Mouse (Mus musculus): ENCODE measurements at regions not wholly inside any gene's neighbourhood (a gene's known extent, or its start where the extent isn't known, plus 50 kb on each side); places are given as distances from the start of the nearest gene placed in this dataset.

DNA sequence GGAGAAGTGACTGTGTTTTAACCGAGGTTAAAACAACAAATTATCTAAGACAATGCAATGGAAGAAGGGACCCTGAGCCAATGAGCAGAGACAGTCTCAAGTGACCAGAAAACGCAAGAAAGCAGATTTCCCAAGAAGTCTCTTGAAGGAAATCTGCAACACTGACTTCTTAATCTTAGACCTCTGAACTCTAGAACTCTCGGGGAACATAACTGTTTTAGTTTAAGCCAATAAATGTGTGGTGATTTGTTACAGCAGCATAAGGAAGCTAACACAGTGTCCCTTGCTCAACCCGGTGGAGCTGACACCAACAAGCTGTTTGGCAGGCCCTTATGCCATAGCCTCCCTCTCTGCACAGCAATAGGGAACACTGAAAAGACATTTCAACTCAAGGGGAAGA, 69.0 kb upstream of the Actbl2 start:
- no peak for DNase-seq (ENCODE audit: extremely low read depth)
- Histone ChIP-seq H3K9ac (ENCODE audit: insufficient read depth, low read depth) (no peak overlapping the region), H3K27me3 (replicated peaks) (no peaks in the 10 kb centered on the region), H3K27ac (ENCODE audit: insufficient read depth, low read depth) (no peak overlapping the region), H3K4me1 (ENCODE audit: control insufficient read depth in 1 of 2, insufficient read depth in 2 of 2) (peaks cover 2 to 12% of the 10 kb centered on the region in 2 experiments; a peak in 2 of 4 replicates), H3K79me2 (replicated peaks; ENCODE audit: control insufficient read depth, extremely low read depth, insufficient read depth, poor library complexity, severe bottlenecking) (no peaks in the 10 kb centered on the region), H3K36me3 (replicated peaks in 1 of 2; ENCODE audit: control insufficient read depth in 1 of 2, insufficient read depth in 1 of 2, low read length in 1 of 2) (no peaks in the 10 kb centered on the region), H3K9me3 (replicated peaks; ENCODE audit: low read length) (no peaks in the 10 kb centered on the region), H3K4me3 (replicated peaks in 1 of 3; ENCODE audit: low read depth in 2 of 3, low read length in 2 of 3, poor library complexity in 1 of 3) (no peak overlapping the region), H3K4me2 (ENCODE audit: insufficient read depth, low read depth, poor library complexity, severe bottlenecking) (no peak overlapping the region)
- no peak for TF ChIP-seq ELF1 (IDR thresholded peaks at IDR 0.05; ENCODE audit: low read depth, low read length)
- no peak for TF ChIP-seq JUND (conservative IDR thresholded peaks at IDR 0.05; ENCODE audit: low read depth, low read length)
- TF ChIP-seq RAD21 (IDR thresholded peaks at IDR 0.05; ENCODE audit: low read depth, low read length), result no peak
- TF ChIP-seq PAX5 (IDR thresholded peaks at IDR 0.05; ENCODE audit: low read length), result no peak
- no peak for TF ChIP-seq KAT2A (IDR thresholded peaks at IDR 0.05; ENCODE audit: insufficient replicate concordance, low read length)
- no peak for TF ChIP-seq ETS1 (conservative IDR thresholded peaks at IDR 0.05; ENCODE audit: low read depth, low read length)
- no peak for TF ChIP-seq NRF1 (IDR thresholded peaks at IDR 0.05; ENCODE audit: low read depth, low read length)
- no peak for TF ChIP-seq EP300 (IDR thresholded peaks at IDR 0.05; ENCODE audit: low read length)
- no peak for TF ChIP-seq MAX (IDR thresholded peaks at IDR 0.05; ENCODE audit: low read length)
- no peak for TF ChIP-seq POLR2AphosphoS2 (IDR thresholded peaks at IDR 0.05; ENCODE audit: low read depth, low read length)
- in situ Hi-C loops (cut with MboI; ENCODE audit: low pct_ligation_motif_present, low pct_unique_long_range_greater_than_20kb, low sequenced_read_pairs) (no loop called here), dilution Hi-C loops (cut with MboI; ENCODE audit: extremely low pct_ligation_motif_present, extremely low pct_unique_long_range_greater_than_20kb, low sequenced_read_pairs) (no loop called here)

DNA sequence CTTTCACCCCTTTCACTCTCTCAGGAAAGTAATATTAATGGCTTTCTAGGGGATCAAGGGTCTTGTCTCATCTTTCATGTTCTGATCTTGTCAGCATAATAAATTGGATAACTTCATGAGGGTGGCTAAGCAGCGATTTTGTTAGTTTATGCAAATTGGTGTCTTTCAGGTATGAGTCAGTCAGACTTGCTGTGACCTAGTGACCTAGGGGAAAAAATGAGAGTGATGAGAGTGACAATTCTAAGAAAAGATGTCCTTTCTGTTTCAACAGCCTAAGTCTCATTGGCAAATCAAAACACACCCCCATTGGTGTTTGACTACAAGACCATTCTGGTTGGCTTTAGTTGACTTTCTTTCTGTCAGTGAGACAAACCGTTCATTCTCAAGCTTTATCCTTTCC, 68.0 kb upstream of the Actbl2 start:
- H3K9me3 ChIP-seq (replicated peaks; ENCODE audit: low read length), result no peaks in the 10 kb centered on the region
- H3K4me3 ChIP-seq (replicated peaks in 1 of 3; ENCODE audit: low read depth in 2 of 3, low read length in 2 of 3, poor library complexity in 1 of 3), result no peak overlapping the region
- dilution Hi-C loops (cut with MboI; ENCODE audit: extremely low pct_ligation_motif_present, extremely low pct_unique_long_range_greater_than_20kb, low sequenced_read_pairs), result no loop called here
- H3K79me2 ChIP-seq (replicated peaks; ENCODE audit: control insufficient read depth, extremely low read depth, insufficient read depth, poor library complexity, severe bottlenecking), result no peaks in the 10 kb centered on the region
- no peaks in the 10 kb centered on the region for H3K36me3 ChIP-seq (replicated peaks in 1 of 2; ENCODE audit: control insufficient read depth in 1 of 2, insufficient read depth in 1 of 2, low read length in 1 of 2)
- H3K27ac ChIP-seq (ENCODE audit: insufficient read depth, low read depth), result no peak overlapping the region
- peak; percentile 39 for DNase-seq (ENCODE audit: extremely low read depth)
- no peak overlapping the region for H3K9ac ChIP-seq (ENCODE audit: insufficient read depth, low read depth)
- in situ Hi-C loops (cut with MboI; ENCODE audit: low pct_ligation_motif_present, low pct_unique_long_range_greater_than_20kb, low sequenced_read_pairs), result no loop called here
- peaks cover 2 to 12% of the 10 kb centered on the region in 2 experiments; a peak in 2 of 4 replicates for H3K4me1 ChIP-seq (ENCODE audit: control insufficient read depth in 1 of 2, insufficient read depth in 2 of 2)
- TF ChIP-seq UBTF (IDR thresholded peaks at IDR 0.05; ENCODE audit: low read depth, low read length) (no peak), MAFK (IDR thresholded peaks at IDR 0.05; ENCODE audit: insufficient replicate concordance, low read length) (0 out of 2 replicates have a peak, but pooled peaks have one; percentile 6), SIN3A (IDR thresholded peaks at IDR 0.05; ENCODE audit: low read length) (no peak), JUND (conservative IDR thresholded peaks at IDR 0.05; ENCODE audit: low read depth, low read length) (peak; percentile 62), TBP (conservative IDR thresholded peaks at IDR 0.05; ENCODE audit: low read depth, low read length) (no peak), USF1 (IDR thresholded peaks at IDR 0.05; ENCODE audit: low read depth, low read length) (no peak), KAT2A (IDR thresholded peaks at IDR 0.05; ENCODE audit: insufficient replicate concordance, low read length) (no peak), IRF4 (IDR thresholded peaks at IDR 0.05; ENCODE audit: low read depth, low read length) (peak; percentile 40; the same call in 1 of the 2 replicates), BHLHE40 (IDR thresholded peaks at IDR 0.05; ENCODE audit: low read depth, low read length) (peak; percentile 57; the same call in 1 of the 2 replicates), ETS1 (conservative IDR thresholded peaks at IDR 0.05; ENCODE audit: low read depth, low read length) (peak; percentile 79), POLR2A (IDR thresholded peaks at IDR 0.05; ENCODE audit: low read depth, low read length) (no peak), JUN (IDR thresholded peaks at IDR 0.05; ENCODE audit: insufficient read depth, low read depth, low read length) (peak; percentile 61; the same call in 1 of the 2 replicates), ELF1 (IDR thresholded peaks at IDR 0.05; ENCODE audit: low read depth, low read length) (no peak), MYC (IDR thresholded peaks at IDR 0.05; ENCODE audit: low read depth, low read length) (no peak), USF2 (conservative IDR thresholded peaks at IDR 0.05; ENCODE audit: low read depth, low read length) (no peak), MEF2A (IDR thresholded peaks at IDR 0.05; ENCODE audit: borderline replicate concordance, low read depth, low read length) (no peak), E2F4 (IDR thresholded peaks at IDR 0.05; ENCODE audit: insufficient replicate concordance, low read depth, low read length) (no peak), EP300 (IDR thresholded peaks at IDR 0.05; ENCODE audit: low read length) (no peak; the same call in 1 of the 2 replicates)
- no peaks in the 10 kb centered on the region for H3K27me3 ChIP-seq (replicated peaks)
- H3K4me2 ChIP-seq (ENCODE audit: insufficient read depth, low read depth, poor library complexity, severe bottlenecking), result peak overlapping the region; percentile 21; the same call in 1 of the 2 replicates

Data from CH12.LX (cell line).